Mouse (Mus musculus): ENCODE data around the gene Tmem63c. TPM values are rescaled to one million over a fixed set of nuclear protein-coding genes. Genes with fewer than 3 reads are reported as not detected.

Gene Tmem63c
- polyA plus RNA-seq, 1 experiment from 2014 or later = not detected

GRCm38 (mm10) chr12:87002815-87003214, 18.3 kb upstream of the Tmem63c start:
- H3K4me3 ChIP-seq = no peak overlapping the region
- H3K9me3 ChIP-seq = no peaks in the 10 kb centered on the region
- H3K4me1 ChIP-seq = no peaks in the 10 kb centered on the region
- H3K27ac ChIP-seq = no peak overlapping the region
- H3K36me3 ChIP-seq = no peaks in the 10 kb centered on the region
- WGBS = 74% methylated on average over 7 of the region's 7 CpGs
- no peak overlapping the region for H3K4me2 ChIP-seq
- H3K27me3 ChIP-seq = 0 out of 2 replicates have a peak, but pooled peaks cover 4% of the 10 kb centered on the region
- no peak for ATAC-seq (ENCODE audit: insufficient number of reproducible peaks, low FRiP score, low TSS enrichment, low read depth)
- no peak overlapping the region for H3K9ac ChIP-seq

GRCm38 (mm10) chr12:87003606-87004005, 17.5 kb upstream of the Tmem63c start:
- WGBS = 35% methylated on average over 3 of the region's 3 CpGs
- Histone ChIP-seq H3K9me3 (no peaks in the 10 kb centered on the region), H3K4me3 (no peak overlapping the region), H3K27ac (no peak overlapping the region), H3K4me2 (no peak overlapping the region), H3K4me1 (no peaks in the 10 kb centered on the region), H3K27me3 (0 out of 2 replicates have a peak, but pooled peaks cover 4% of the 10 kb centered on the region), H3K9ac (no peak overlapping the region), H3K36me3 (no peaks in the 10 kb centered on the region)
- ATAC-seq (ENCODE audit: insufficient number of reproducible peaks, low FRiP score, low TSS enrichment, low read depth) = no peak

- ATAC-seq (ENCODE audit: insufficient number of reproducible peaks, low FRiP score, low TSS enrichment, low read depth) = no peak
- H3K4me3 ChIP-seq = no peak overlapping the region
- no peak overlapping the region for H3K27ac ChIP-seq
- peaks cover 4% of the 10 kb centered on the region; the same call in 1 of the 2 replicates for H3K27me3 ChIP-seq
- no peaks in the 10 kb centered on the region for H3K4me1 ChIP-seq
- no peak overlapping the region for H3K4me2 ChIP-seq
- WGBS = 80% methylated on average over 4 of the region's 4 CpGs
- H3K9me3 ChIP-seq = no peaks in the 10 kb centered on the region
- H3K36me3 ChIP-seq = no peaks in the 10 kb centered on the region
- no peak overlapping the region for H3K9ac ChIP-seq
Observed at GRCm38 (mm10) chr12:87004596-87004995, 16.5 kb upstream of the Tmem63c start.

- no peak overlapping the region for H3K4me2 ChIP-seq
- WGBS = 42% methylated on average over 3 of the region's 3 CpGs
- no peak overlapping the region for H3K4me3 ChIP-seq
- no peak overlapping the region for H3K9ac ChIP-seq
- no peaks in the 10 kb centered on the region for H3K4me1 ChIP-seq
- ATAC-seq (ENCODE audit: insufficient number of reproducible peaks, low FRiP score, low TSS enrichment, low read depth) = no peak
- no peak overlapping the region for H3K27ac ChIP-seq
- no peaks in the 10 kb centered on the region for H3K27me3 ChIP-seq
- H3K36me3 ChIP-seq = no peaks in the 10 kb centered on the region
- H3K9me3 ChIP-seq = no peaks in the 10 kb centered on the region
Observed at GRCm38 (mm10) chr12:87017041-87017440, 4.1 kb upstream of the Tmem63c start.

- Histone ChIP-seq H3K27ac (no peak overlapping the region), H3K4me2 (no peak overlapping the region), H3K27me3 (0 out of 2 replicates have a peak, but pooled peaks cover 4% of the 10 kb centered on the region), H3K9me3 (no peaks in the 10 kb centered on the region), H3K9ac (no peak overlapping the region), H3K36me3 (no peaks in the 10 kb centered on the region), H3K4me1 (no peaks in the 10 kb centered on the region), H3K4me3 (no peak overlapping the region)
- 84% methylated on average over 2 of the region's 2 CpGs for WGBS
- no peak for ATAC-seq (ENCODE audit: insufficient number of reproducible peaks, low FRiP score, low TSS enrichment, low read depth)
Observed at GRCm38 (mm10) chr12:87018756-87019155, 2.4 kb upstream of the Tmem63c start.

GRCm38 (mm10) chr12:87022006-87022405, 866 bp downstream of the Tmem63c start:
- no peak overlapping the region for H3K4me2 ChIP-seq
- H3K27ac ChIP-seq = no peak overlapping the region
- 79% methylated on average over 2 of the region's 2 CpGs for WGBS
- peaks cover 9% of the 10 kb centered on the region for H3K4me1 ChIP-seq
- H3K27me3 ChIP-seq = peaks cover 22% of the 10 kb centered on the region
- no peaks in the 10 kb centered on the region for H3K9me3 ChIP-seq
- H3K9ac ChIP-seq = no peak overlapping the region
- H3K4me3 ChIP-seq = no peak overlapping the region
- H3K36me3 ChIP-seq = no peaks in the 10 kb centered on the region
- no peak for ATAC-seq (ENCODE audit: insufficient number of reproducible peaks, low FRiP score, low TSS enrichment, low read depth)

- Histone ChIP-seq H3K27me3 (peaks cover 37% of the 10 kb centered on the region), H3K9me3 (no peaks in the 10 kb centered on the region), H3K4me1 (peaks cover 9% of the 10 kb centered on the region), H3K36me3 (no peaks in the 10 kb centered on the region), H3K4me2 (no peak overlapping the region), H3K9ac (no peak overlapping the region), H3K27ac (no peak overlapping the region), H3K4me3 (no peak overlapping the region)
- no peak for ATAC-seq (ENCODE audit: insufficient number of reproducible peaks, low FRiP score, low TSS enrichment, low read depth)
- 66% methylated on average over 3 of the region's 3 CpGs for WGBS
Observed at GRCm38 (mm10) chr12:87023456-87023855, 2.3 kb downstream of the Tmem63c start.

GRCm38 (mm10) chr12:87026109-87026870, 5.2 kb downstream of the Tmem63c start:
- H3K27me3 ChIP-seq = peaks cover 51% of the 10 kb centered on the region
- H3K9ac ChIP-seq = no peak overlapping the region
- H3K4me3 ChIP-seq = peak overlapping the region; percentile 9; the same call in 1 of the 2 replicates
- peak overlapping the region; percentile 26; the same call in 1 of the 2 replicates for H3K4me2 ChIP-seq
- H3K36me3 ChIP-seq = no peaks in the 10 kb centered on the region
- peaks cover 9% of the 10 kb centered on the region for H3K4me1 ChIP-seq
- no peak overlapping the region for H3K27ac ChIP-seq
- no peaks in the 10 kb centered on the region for H3K9me3 ChIP-seq
- WGBS = 4% methylated on average over 30 of the region's 30 CpGs
- no peak for ATAC-seq (ENCODE audit: insufficient number of reproducible peaks, low FRiP score, low TSS enrichment, low read depth)

- Histone ChIP-seq H3K9ac (no peak overlapping the region), H3K27ac (no peak overlapping the region), H3K4me3 (no peak overlapping the region), H3K27me3 (peaks cover 52% of the 10 kb centered on the region), H3K36me3 (no peaks in the 10 kb centered on the region), H3K4me2 (0 out of 2 replicates have a peak overlapping the region, but pooled peaks have one; percentile 26), H3K9me3 (no peaks in the 10 kb centered on the region), H3K4me1 (peaks cover 9% of the 10 kb centered on the region)
- WGBS = 13% methylated on average over 8 of the region's 8 CpGs
- ATAC-seq (ENCODE audit: insufficient number of reproducible peaks, low FRiP score, low TSS enrichment, low read depth) = no peak
Observed at GRCm38 (mm10) chr12:87026871-87027240, 5.7 kb downstream of the Tmem63c start.

- no peak overlapping the region for H3K4me3 ChIP-seq
- H3K4me2 ChIP-seq = no peak overlapping the region
- H3K27ac ChIP-seq = no peak overlapping the region
- no peak for ATAC-seq (ENCODE audit: insufficient number of reproducible peaks, low FRiP score, low TSS enrichment, low read depth)
- 49% methylated on average over 5 of the region's 5 CpGs for WGBS
- no peak overlapping the region for H3K9ac ChIP-seq
- peaks cover 52% of the 10 kb centered on the region for H3K27me3 ChIP-seq
- no peaks in the 10 kb centered on the region for H3K9me3 ChIP-seq
- H3K36me3 ChIP-seq = no peaks in the 10 kb centered on the region
- peaks cover 9% of the 10 kb centered on the region for H3K4me1 ChIP-seq
Observed at GRCm38 (mm10) chr12:87027391-87027790, 6.3 kb downstream of the Tmem63c start.

- Histone ChIP-seq H3K27me3 (peaks cover 51% of the 10 kb centered on the region), H3K9me3 (no peaks in the 10 kb centered on the region), H3K4me1 (peaks cover 9% of the 10 kb centered on the region), H3K27ac (no peak overlapping the region), H3K9ac (no peak overlapping the region), H3K4me3 (no peak overlapping the region), H3K36me3 (no peaks in the 10 kb centered on the region), H3K4me2 (no peak overlapping the region)
- 71% methylated on average over 2 of the region's 2 CpGs for WGBS
- ATAC-seq (ENCODE audit: insufficient number of reproducible peaks, low FRiP score, low TSS enrichment, low read depth) = no peak
Observed at GRCm38 (mm10) chr12:87028068-87028467, 6.9 kb downstream of the Tmem63c start.

GRCm38 (mm10) chr12:87029251-87029976, 8.3 kb downstream of the Tmem63c start:
- H3K9me3 ChIP-seq = no peaks in the 10 kb centered on the region
- H3K9ac ChIP-seq = no peak overlapping the region
- H3K36me3 ChIP-seq = no peaks in the 10 kb centered on the region
- 70% methylated on average over 5 of the region's 5 CpGs for WGBS
- peaks cover 9% of the 10 kb centered on the region for H3K4me1 ChIP-seq
- no peak overlapping the region for H3K4me2 ChIP-seq
- no peak for ATAC-seq (ENCODE audit: insufficient number of reproducible peaks, low FRiP score, low TSS enrichment, low read depth)
- H3K4me3 ChIP-seq = no peak overlapping the region
- no peak overlapping the region for H3K27ac ChIP-seq
- peaks cover 49% of the 10 kb centered on the region for H3K27me3 ChIP-seq
